Mouse (Mus musculus) left cerebral cortex, postnatal 25 days (tissue): ENCODE measurements around the gene Ucn2. TPM values are rescaled to one million over a fixed set of nuclear protein-coding genes. Genes with fewer than 3 reads are reported as not detected.

ENCODE experiments used
- DNase-seq, 2 experiments: peaks; one replicate each; pipeline ENCODE4 v3.0.0; 2022; ENCODE audit warnings: low spot score in 2 of 2, mixed read lengths in 1 of 2
- intact Hi-C: fragments of 180-260 bp; cut with DNase I; formaldehyde crosslinking; loops from one replicate; pipeline ENCODE4 v1.15.1; 2025
- total RNA-seq, 2 experiments: library from RNA; stranded (reverse); gene quantifications; 2 replicates each; pipeline ENCODE4 v1.2.3; 2021

The Ucn2 gene
- total RNA-seq, 2 experiments from 2014 or later: not detected

DNA sequence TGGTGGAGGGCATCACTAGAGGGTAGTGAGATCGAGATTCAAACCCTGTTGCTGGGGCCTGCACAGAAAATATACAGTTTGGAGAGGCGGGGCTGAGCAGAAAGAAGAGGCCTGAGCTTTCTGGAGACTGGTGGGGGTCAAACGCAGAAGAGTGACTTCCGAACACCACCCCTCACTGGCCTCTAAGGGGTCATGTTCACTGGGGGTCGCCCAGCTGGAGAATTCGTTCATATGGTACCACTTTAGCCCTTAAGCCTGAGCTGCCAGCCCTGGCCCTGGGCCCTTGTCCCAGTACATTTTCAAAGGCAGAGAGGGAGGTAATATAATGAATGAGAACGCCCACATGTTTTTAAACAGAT, 4.6 kb downstream of the Ucn2 start:
- DNase-seq: no peak
- intact Hi-C loops: loop anchor here (2.0 kb wide), 1 partner anchor 54 kb away; the partner anchor contains the start of gene Uqcrc1

DNA sequence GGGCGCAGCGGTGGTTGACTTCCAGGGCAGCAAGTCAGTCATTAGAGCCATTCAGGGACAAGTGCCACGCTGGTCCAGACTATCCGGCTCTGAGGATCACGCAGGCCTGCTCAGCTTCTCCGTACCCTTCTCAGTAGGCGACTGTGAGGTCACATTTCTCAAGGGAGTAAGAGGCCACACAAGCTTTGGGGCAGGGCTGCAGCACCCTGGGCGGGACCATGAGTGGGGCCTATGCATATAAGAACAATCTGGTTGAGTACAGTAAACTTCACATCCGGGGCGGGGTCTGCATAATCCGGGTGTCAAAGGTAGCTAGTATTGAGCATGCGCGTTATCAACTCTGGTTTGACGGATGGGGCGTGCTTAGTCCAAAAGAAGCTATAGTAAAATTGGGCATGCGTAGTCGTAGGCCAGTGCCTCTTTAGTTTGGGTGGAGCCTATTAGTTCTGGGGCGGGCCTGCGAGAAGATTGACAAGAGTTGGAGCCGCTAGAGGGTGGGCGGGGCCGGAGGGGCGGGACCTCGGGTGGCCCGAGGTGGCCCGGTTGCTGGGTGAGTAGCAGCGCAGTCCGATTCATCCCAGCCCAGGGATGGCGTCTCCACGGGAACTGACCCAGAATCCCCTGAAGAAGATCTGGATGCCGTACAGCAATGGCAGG, 5.7 kb downstream of the Ucn2 start, which contains the start of gene Pfkfb4:
Gene Pfkfb4, plus strand, starts transcription at position 351 of the 657 bp plus-strand sequence.
- peak; percentile 93 to 99 for DNase-seq
- intact Hi-C loops: loop anchor here (2.0 kb wide), 1 partner anchor 55 kb away; the partner anchor contains the start of gene Uqcrc1

DNA sequence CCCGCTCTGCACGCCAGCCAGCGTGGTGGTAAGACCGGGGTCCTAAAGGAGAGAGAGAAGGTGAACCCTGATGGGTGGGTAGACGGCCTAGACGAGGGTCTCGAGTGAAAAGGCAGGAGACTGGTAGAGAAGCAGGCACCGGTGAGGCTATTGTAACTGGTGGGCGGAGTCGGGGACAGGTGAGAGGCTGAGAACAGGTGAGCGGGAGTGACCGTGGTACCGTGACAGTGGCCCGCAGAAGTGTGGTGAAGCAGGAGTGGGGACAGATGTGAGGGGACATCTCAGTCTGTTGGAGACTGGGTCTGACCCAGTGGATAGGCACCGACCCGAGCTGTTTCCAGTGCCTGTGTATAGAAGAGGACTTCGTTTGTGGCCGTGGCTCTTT, 6.3 kb downstream of the Ucn2 start:
- no peak for DNase-seq
- intact Hi-C loops: no loop called here

DNA sequence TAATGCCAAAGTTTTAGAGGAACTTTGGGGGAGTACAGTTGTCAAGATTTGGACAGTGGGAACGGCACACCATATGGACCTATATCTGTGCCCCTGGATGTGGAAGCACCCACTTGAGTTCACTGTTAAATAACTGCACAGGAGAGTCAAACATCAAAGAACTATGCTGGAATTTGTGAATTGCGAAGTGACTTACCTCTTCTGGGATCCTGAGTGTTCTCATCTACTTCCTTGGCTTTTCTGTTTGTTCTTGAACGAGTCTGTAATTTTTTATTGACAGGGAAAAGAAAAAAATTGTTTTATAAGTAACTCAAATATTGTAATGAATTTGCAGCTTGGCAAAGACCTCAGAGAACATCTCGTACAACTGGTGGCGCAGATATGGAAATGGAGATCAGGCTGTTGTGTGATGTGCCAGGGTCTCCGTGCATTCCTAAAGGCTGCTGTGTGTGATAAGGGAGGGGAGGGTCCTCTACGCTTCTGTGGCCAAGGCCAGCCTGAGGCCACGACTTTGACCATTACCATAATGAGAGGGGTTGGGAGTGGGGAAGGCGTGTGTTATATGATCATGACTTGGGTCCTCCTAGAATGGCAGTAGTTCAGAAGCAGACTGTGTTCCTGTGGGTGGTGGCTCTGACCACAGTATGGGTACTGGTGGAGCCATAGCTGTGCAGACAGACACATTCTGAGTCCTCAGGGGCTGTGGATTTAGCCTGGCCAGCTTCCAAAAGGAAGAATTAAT, 7.0 kb downstream of the Ucn2 start:
- intact Hi-C loops: no loop called here
- no peak for DNase-seq

DNA sequence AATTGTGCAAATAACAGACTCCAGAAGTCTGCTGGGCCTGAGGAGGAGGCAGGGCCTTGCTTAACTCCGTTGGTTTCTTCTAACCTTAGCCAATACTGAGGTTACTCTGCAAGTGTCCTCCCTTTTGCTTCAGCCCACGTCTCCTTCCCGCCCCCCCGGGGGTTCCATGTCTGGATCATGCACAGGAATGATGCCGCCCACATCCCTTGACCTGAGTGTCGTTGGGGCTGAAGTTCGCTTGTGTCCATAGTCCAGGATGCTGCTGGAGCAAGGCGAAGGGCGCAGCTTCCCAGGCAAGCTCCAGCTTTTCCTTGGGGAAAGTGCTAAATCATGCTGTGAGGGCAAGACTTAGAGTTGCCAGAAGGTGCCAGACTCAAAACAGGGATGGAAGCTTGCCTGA, 10.6 kb downstream of the Ucn2 start:
- DNase-seq: no peak
- intact Hi-C loops: no loop called here

DNA sequence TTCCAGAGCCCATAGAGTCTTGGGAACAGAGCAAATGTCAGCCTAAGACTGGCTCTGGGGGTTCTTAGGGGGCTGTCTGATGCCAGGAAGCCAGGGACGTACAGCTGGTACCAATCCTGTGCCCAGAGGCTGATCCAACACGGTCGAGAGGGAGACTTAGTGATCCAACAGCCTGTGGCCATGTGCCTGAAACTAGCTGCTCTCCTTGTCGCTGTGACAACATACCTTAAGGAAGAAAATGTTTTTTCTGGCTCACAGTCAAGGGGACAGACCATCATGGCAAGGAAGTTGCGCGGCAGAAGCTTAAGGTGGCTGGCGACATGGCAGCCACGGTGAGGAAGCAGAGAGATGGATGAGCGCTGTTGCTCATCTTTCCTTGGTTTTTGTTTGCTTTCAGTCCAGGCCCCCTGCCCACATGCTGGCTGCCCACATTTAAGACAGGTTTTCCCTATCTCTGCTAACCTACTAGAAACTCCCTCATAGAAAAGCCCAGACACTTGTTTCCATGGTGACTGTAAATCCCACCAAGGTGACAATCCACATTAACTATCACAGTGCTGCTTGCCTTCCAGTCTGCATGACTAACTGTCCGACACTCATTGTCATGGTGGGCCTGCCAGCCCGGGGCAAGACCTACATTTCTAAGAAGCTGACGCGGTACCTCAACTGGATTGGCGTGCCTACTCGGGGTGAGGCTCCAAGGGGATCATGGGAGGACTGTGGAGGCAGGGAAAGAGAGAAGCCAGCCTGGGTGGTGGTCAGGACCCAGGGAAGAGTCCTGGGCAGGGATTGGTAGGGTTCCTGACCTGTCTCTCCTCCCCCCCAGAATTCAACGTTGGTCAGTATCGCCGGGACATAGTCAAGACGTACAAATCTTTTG, 12.7 kb downstream of the Ucn2 start:
- intact Hi-C loops: no loop called here
- DNase-seq: peak in 1 of 2 experiments; percentile 48

DNA sequence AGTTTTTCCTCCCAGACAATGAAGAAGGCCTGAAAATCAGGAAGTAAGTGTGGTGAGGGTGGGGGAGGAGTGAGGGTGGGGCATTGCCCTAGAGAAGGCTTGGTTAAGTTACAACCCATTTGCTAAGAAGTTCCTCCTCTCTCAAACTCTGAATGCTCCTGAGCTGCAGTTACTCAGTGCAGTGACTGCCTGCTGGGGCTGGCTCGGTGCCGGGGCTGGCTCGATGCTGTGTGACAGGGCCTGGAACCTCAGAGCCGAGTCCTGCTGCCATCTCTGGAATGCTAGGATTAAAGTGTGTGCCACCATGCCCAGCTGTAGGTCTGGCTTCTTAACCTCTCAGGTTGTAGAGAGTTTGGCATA, 13.3 kb downstream of the Ucn2 start:
- DNase-seq: no peak
- intact Hi-C loops: no loop called here

DNA sequence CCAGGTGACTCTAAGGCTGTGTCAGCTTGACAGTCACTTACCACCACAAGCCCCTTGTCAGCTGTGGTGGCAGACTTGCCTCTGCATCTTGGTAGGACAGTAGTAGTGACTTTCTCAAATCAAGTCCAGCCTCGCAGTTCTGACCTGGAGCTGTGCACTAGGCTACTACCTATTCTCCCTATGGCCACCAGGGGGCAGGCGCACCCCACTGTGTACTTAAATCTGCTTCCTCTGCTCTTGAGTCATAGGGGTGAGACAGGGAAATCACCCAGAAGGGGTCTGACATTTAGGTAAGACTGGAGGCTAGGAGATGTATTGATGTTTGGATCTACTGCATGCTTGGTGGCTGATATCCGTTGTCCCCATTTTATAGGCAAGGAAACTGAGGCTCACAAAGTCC, 14.9 kb downstream of the Ucn2 start:
- intact Hi-C loops: loop anchor here (1.0 to 10.0 kb wide), 3 partner anchors 59 to 834 kb away; partner anchors contain the start of genes Nme6 and Trex1
- peak; percentile 77 for DNase-seq

DNA sequence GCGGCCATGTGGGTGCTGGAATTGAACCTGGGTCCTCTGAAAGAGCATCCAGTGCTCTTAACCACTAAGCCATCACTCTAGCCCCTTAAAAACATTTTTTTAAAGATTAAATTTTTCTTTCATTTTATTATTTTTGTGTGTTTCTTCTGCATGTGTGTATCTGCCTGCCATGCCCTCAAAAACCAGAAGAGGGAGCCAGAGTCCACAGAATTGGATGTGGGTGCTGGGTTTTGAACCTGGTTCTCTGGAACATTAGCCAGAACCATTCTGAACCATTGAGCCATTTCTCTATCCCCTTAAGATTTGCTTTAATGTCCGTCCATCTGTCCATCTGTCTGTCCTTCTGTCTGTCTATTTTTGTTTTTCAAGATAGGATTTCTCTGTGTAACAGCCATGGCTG, 17.4 kb downstream of the Ucn2 start:
- intact Hi-C loops: loop anchor here (10.0 kb wide), 1 partner anchor 832 kb away; the partner anchor contains the start of gene Nme6
- peak in 1 of 2 experiments; percentile 60 for DNase-seq

DNA sequence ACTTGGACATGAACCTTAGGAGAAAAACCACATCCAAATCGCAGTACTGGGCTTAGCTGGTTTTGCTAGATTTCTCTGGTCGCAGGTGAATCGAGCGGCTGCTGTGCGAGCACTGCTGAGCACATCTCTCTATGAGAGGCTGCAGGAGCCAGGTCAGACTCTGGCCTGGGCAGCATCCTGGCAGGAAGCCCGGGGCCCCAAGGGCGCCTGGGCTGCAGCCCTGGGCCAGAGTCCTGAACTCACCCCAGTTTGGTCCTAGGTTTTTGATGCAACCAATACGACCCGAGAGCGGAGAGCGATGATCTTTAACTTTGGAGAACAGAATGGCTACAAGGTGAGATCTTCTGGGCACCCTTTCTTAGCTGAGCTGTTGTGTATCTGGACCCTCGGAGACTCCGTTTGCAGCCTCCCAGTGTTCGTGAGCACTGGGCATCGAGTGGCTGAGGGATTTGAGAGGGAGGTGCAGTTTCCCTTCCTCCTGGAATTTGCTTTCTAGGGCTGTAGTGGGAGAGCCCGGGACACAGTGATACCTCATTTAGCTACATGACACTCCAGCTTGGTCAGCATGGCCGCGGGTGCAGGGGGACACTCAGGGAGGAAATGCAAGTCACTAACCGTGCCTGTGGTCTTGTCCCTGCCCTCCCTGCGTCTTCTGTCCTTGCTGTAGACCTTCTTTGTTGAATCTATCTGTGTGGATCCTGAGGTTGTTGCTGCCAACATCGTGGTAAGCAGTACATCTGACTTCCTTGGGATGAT, 21.4 kb downstream of the Ucn2 start:
- no peak for DNase-seq
- intact Hi-C loops: loop anchor here (10.0 kb wide), 1 partner anchor 828 kb away; the partner anchor contains the start of gene Nme6

DNA sequence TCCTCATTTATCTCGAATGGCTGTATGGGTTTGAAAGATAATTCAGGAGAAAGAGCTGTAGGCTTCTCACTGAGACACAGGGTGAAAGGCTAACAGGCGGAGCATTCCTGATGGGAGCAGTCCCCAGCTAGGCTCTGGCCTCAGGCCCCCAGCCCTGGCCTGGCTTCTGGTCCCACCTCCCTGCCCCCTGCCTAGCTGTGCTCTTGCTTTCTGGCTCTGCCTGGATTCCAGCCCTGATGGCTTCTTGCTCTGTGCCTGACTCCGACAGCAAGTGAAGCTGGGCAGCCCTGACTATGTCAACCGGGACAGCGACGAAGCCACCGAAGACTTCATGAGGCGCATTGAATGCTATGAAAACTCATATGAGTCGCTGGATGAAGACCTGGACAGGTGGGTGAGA, 22.3 kb downstream of the Ucn2 start:
- intact Hi-C loops: loop anchor here (10.0 kb wide), 1 partner anchor 827 kb away; the partner anchor contains the start of gene Nme6
- no peak for DNase-seq

DNA sequence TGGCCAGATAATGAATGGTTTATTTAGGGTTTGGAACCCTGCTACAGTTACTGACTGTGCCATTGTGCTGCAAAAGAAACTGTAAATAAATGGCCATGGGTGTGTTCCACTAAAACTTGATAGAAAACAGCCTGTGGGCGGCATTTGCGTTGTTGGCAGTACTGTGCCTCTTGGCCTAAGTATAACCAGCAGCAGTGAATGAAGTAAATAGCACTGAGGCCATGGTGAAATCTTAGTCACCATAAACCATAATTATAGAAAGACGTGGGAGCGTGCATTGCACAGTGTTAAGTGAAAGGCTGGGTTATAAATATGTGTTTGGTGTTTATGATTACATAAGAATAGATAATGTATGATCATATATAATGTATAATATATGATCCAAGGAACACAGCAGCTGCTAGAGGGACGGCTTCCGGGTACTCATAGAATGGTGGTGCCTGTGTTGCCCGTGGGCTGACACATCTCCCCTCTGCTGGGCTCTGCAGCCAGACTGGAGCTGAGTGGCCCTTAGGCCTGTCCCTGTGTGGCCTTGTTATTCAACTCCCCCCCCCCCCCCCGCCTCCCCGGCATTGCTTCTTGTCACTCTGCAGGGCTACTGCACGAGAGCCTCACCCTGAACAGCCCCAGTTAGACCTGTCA, 23.3 kb downstream of the Ucn2 start:
- intact Hi-C loops: loop anchor here (10.0 kb wide), 1 partner anchor 826 kb away; the partner anchor contains the start of gene Nme6
- DNase-seq: peak; percentile 60 to 86

DNA sequence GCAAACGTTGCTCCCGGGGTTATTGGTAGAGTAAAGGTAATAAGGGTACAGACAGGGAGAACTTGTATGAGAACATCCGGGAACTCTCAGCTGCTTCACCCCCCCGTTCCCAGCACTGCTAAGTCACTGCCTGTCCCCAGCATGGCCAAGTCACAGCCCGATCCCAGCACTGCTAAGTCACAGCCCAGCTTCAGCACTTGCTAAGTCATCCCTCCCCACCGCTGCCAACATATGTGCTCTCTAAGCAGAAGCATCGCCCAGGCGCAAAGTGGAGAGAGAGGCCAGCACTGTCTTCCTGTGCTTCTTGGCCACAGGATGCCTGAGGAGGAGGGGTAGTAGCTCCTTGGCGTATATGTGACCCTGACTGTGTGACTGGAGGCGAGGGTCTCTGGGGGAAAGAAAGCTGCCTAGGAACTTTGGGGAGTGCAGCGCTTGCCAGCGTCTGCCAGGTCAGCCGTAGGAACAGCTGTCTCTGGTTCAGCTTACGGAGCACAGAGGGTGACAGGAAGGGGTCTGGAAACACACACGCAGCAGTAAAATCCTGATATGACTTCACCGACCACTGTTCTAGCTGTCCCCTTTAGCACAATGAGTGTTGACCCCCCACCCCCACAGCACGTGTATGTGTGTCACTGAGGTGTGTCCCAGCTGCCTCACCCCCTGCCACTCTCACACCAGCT, 24.0 kb downstream of the Ucn2 start:
- peak in 1 of 2 experiments; percentile 80 for DNase-seq
- intact Hi-C loops: loop anchor here (10.0 kb wide), 1 partner anchor 825 kb away; the partner anchor contains the start of gene Nme6

DNA sequence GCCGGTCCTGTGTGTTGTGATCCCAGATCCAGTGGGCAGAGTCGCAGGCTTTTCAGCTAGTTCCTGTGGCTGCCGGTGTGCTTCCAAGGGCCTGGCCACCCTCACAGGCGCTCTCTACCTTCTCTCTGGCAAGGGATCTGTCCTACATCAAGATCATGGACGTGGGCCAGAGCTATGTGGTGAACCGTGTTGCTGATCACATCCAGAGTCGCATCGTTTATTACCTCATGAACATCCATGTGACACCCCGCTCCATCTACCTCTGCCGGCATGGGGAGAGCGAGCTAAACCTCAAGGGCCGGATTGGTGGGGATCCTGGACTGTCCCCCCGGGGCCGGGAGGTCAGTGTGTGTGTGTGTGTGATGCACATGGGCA, 24.5 kb downstream of the Ucn2 start:
- DNase-seq: no peak
- intact Hi-C loops: no loop called here

DNA sequence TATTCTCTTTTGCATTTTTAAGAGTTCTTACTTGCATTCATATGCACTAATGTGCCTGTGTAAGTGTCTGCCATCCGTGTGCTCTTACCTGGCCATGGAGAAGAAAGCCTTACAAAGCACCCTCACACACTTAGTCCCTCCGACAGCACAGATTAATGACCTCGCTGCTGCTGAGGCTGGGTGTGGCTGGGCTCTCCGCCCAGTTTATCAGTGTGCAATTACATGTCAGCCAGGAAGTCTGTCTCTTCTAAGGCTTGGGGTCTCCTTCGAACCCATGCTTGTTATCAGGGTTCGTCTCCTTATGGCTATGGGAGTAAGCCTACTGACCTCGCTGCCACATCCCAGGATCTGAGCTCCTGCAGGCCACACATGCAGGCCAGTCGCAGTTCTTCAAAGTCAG, 29.6 kb downstream of the Ucn2 start:
- DNase-seq: no peak
- intact Hi-C loops: no loop called here

DNA sequence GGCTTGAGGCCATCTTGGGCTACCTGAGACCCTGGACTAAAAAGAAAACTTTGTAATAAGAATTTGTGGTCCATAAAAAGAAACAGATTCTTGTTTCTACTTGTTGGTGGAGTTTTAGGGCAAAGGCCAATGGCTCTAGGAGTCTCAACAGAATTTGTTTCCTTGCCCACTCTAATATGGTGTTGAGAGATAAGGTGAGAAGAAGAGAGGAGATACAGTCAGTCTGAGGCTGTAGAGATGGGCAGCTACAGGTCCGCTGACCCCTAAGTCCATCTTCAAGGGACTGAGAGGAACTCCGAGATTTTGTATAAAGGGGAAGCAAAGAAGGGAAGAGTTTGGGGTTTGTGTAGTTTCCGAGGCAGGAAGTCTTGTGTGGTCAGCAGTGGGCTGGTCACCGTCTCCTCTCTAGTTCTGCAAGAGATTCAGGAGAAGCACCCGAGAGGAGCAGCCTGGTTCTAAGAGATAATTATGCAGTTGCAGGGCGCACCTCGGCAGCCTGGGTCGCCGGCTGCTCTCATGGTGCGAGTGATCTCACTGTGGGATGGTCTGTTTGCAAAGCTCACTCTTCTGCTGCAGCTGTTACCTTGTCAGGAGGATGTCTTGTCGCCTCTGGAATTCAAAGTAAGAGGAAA, 31.3 kb downstream of the Ucn2 start:
- intact Hi-C loops: no loop called here

DNA sequence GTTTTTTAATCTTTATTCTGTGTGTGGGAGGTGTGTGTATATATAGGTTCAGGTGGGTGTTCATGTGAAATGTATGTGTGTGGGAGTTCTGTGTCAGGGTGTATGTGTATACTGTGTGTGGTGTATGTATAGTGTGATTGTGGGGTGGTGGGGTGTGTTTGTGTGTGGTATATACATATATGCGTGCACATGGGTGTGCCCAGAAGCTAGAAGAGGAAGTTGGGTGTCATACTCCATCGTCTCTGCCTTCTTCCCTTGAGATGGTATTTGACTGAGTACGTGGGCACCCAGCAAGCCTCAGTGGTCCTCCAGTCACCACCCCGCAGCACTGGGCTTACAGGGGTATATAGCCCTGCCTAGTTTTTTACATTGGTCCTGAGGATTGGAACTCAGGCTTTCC, 35.6 kb downstream of the Ucn2 start:
- intact Hi-C loops: no loop called here
- no peak for DNase-seq

More for the DNA sequence above, 31.3 kb downstream of the Ucn2 start:
- DNase-seq: no peak
